Mouse (Mus musculus) forebrain, embryonic 10.5 days (tissue): ENCODE results near the gene Gm8764. TPM values are rescaled to one million over a fixed set of nuclear protein-coding genes. Genes with fewer than 3 reads are reported as not detected.

Experiments used
- polyA plus RNA-seq: library from polyadenylated mRNA; unstranded; fragments of >200 nt; fragmentation: Nextera tagmentation; extraction: Ambion mirVana; gene quantifications from 2 replicates; pipeline ENCODE4 v1.2.1, GENCODE M21; 2016

The Gm8764 gene
- polyA plus RNA-seq, 1 experiment from 2014 or later = not detected

Other genes with a start within 250 kb of the Gm8764 start
- not detected in 2 replicates for gene Gm21293, start 17.0 kb upstream of the Gm8764 start, polyA plus RNA-seq
- gene Gm6763, start 8.5 kb upstream of the Gm8764 start, polyA plus RNA-seq = not detected in 2 replicates
- gene Gm21304, start 8.5 kb downstream of the Gm8764 start, polyA plus RNA-seq = not detected in 2 replicates
- gene Gm21312, start 17.0 kb downstream of the Gm8764 start, polyA plus RNA-seq = not detected in 2 replicates
- gene Gm20765, start 25.5 kb downstream of the Gm8764 start, polyA plus RNA-seq = not detected in 2 replicates
- not detected in 2 replicates for gene Gm4340, start 34.0 kb downstream of the Gm8764 start, polyA plus RNA-seq